Mouse (Mus musculus): ENCODE data around the gene Ankrd33b. TPM values are rescaled to one million over a fixed set of nuclear protein-coding genes. Genes with fewer than 3 reads are reported as not detected.

Gene Ankrd33b
- total RNA-seq, 2 experiments from 2014 or later: 9.9 to 14.5 TPM

GRCm38 (mm10) chr15:31252590-31253311 is 114.8 kb downstream of the Ankrd33b start:
- intact Hi-C loops (cut with DNase I): no loop called here
- no peak for DNase-seq

- DNase-seq: no peak
- intact Hi-C loops (cut with DNase I): no loop called here
Measured at GRCm38 (mm10) chr15:31251189-31251588, 116.3 kb downstream of the Ankrd33b start.

GRCm38 (mm10) chr15:31250676-31251075 is 116.8 kb downstream of the Ankrd33b start:
- no peak for DNase-seq
- intact Hi-C loops (cut with DNase I): no loop called here

- DNase-seq: no peak
- intact Hi-C loops (cut with DNase I): no loop called here
Measured at GRCm38 (mm10) chr15:31250027-31250426, 117.5 kb downstream of the Ankrd33b start.

- intact Hi-C loops (cut with DNase I): no loop called here
- DNase-seq: no peak
Measured at GRCm38 (mm10) chr15:31248882-31249281, 118.6 kb downstream of the Ankrd33b start.

- DNase-seq: no peak
- intact Hi-C loops (cut with DNase I): no loop called here
Measured at GRCm38 (mm10) chr15:31247035-31247434, 120.5 kb downstream of the Ankrd33b start.

GRCm38 (mm10) chr15:31245934-31246333 is 121.6 kb downstream of the Ankrd33b start:
- intact Hi-C loops (cut with DNase I): no loop called here
- DNase-seq: no peak

- intact Hi-C loops (cut with DNase I): no loop called here
Measured at GRCm38 (mm10) chr15:31244696-31245445, 122.7 kb downstream of the Ankrd33b start.

GRCm38 (mm10) chr15:31243260-31243659 is 124.3 kb downstream of the Ankrd33b start:
- DNase-seq: no peak
- intact Hi-C loops (cut with DNase I): no loop called here

More at GRCm38 (mm10) chr15:31244696-31245445, 122.7 kb downstream of the Ankrd33b start:
- DNase-seq: no peak

Other genes with a start within 250 kb of the Ankrd33b start
- gene Dap, start 143.4 kb downstream of the Ankrd33b start, total RNA-seq (2021): 1 to 10 TPM; 8.8 to 9.9 TPM
- under 1 TPM in 1 of 2 experiments, not detected in 1; 0.27 TPM for gene Ropn1l, start 86.0 kb upstream of the Ankrd33b start, total RNA-seq (2021)
- gene March6, start 163.3 kb upstream of the Ankrd33b start, total RNA-seq (2021): 100 to 1,000 TPM in 1 of 2 experiments, 10 to 100 TPM in 1; 99.7 to 116 TPM
- gene Cmbl, start 197.7 kb upstream of the Ankrd33b start, total RNA-seq (2021): 10 to 100 TPM; 43.3 to 47.6 TPM
- 100 to 1,000 TPM; 122 to 124 TPM for gene Cct5, start 234.1 kb upstream of the Ankrd33b start, total RNA-seq (2021)
- 10 to 100 TPM; 11.4 to 12.0 TPM for gene Fam173b, start 234.1 kb upstream of the Ankrd33b start, total RNA-seq (2021)